Mouse (Mus musculus): ENCODE measurements around the gene Yaf2.

GRCm38 (mm10) chr15:93259933-93260332 lies 76.8 kb downstream of the Yaf2 start:
- no peak for TF ChIP-seq CTCF (IDR thresholded peaks at IDR 0.05; ENCODE audit: borderline replicate concordance, extremely low read depth, insufficient read depth, insufficient read length)
- no peak for TF ChIP-seq POLR2A (IDR thresholded peaks at IDR 0.05; ENCODE audit: borderline replicate concordance, extremely low read depth, insufficient read depth, insufficient read length, poor library complexity, severe bottlenecking)
